Mouse (Mus musculus): ENCODE results near the gene Kmt2a. TPM values are rescaled to one million over a fixed set of nuclear protein-coding genes. Genes with fewer than 3 reads are reported as not detected.

The Kmt2a gene
- total and polyA plus RNA-seq, 2 experiments from 2014 or later = 20.0 to 28.0 TPM

DNA sequence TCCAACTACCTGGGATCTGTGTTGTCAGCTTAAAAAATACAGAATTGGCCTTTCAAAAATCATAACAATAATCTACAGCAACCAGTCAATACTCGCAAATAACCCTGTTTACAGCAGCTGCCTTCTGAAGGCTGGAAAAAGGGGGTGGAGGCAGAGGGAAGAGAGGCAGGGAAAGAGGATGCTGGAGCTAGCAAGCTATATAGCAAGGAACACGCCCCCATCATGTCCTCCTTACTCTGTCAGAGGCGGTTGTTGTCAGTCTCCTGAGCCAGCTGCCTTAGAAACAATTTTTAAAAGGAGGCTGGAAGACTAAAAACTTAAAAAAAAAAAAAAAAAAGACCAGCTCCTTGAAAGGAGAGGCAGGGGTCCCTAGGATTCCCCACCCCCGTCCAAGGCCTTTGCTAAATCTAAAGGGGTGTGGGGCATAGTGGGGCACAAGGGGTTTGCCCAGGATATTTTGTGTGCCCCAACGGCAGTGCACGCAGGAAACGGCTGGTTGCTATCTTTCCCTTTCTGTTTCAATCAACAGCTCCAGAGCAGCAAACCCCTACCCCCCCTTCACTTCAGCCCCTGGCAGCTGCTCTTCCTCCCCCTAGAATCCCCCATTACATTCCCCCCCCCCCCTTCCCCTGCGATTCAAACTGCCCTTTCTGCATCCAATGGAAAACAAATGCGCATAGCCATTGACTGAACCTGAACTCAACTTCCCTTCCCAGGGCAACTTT, 2.2 kb downstream of the Kmt2a start:
- H3K9me3 ChIP-seq (ENCODE audit: low read length) = no peaks in the 10 kb centered on the region
- H3K27ac ChIP-seq (ENCODE audit: low read depth, low read length) = peak overlapping the region; percentile 99
- no peak for DNase-seq (ENCODE audit: low spot score)
- peak overlapping the region; percentile 96 for H3K4me3 ChIP-seq (ENCODE audit: low read depth, low read length)
- peak overlapping the region; percentile 99 for H3K9ac ChIP-seq (replicated peaks; ENCODE audit: low read length, poor library complexity, severe bottlenecking)
- 12% methylated on average over 8 of the region's 9 CpGs for WGBS
- no peaks in the 10 kb centered on the region for H3K27me3 ChIP-seq (ENCODE audit: insufficient read depth, low read length)
- no peak for TF ChIP-seq CTCF (IDR thresholded peaks at IDR 0.05)
- peak overlapping the region; percentile 90 for H3K4me2 ChIP-seq (ENCODE audit: low read depth, low read length, poor library complexity, severe bottlenecking)
- no peak for ATAC-seq (ENCODE audit: low FRiP score)
- H3K4me1 ChIP-seq (ENCODE audit: insufficient read depth, low read length) = peaks cover 17% of the 10 kb centered on the region
- no peaks in the 10 kb centered on the region for H3K36me3 ChIP-seq (ENCODE audit: insufficient read depth, low read length)

- H3K9ac ChIP-seq (replicated peaks; ENCODE audit: low read length, poor library complexity, severe bottlenecking) = no peak overlapping the region
- peak overlapping the region; percentile 90 for H3K4me2 ChIP-seq (ENCODE audit: low read depth, low read length, poor library complexity, severe bottlenecking)
- 86% methylated on average over 7 of the region's 7 CpGs for WGBS
- no peak for TF ChIP-seq CTCF (IDR thresholded peaks at IDR 0.05)
- H3K9me3 ChIP-seq (ENCODE audit: low read length) = no peaks in the 10 kb centered on the region
- H3K4me3 ChIP-seq (ENCODE audit: low read depth, low read length) = no peak overlapping the region; the same call in 1 of the 2 replicates
- H3K27me3 ChIP-seq (ENCODE audit: insufficient read depth, low read length) = no peaks in the 10 kb centered on the region
- no peaks in the 10 kb centered on the region for H3K36me3 ChIP-seq (ENCODE audit: insufficient read depth, low read length)
- peaks cover 17% of the 10 kb centered on the region for H3K4me1 ChIP-seq (ENCODE audit: insufficient read depth, low read length)
- ATAC-seq (ENCODE audit: low FRiP score) = no peak
- H3K27ac ChIP-seq (ENCODE audit: low read depth, low read length) = no peak overlapping the region
- DNase-seq (ENCODE audit: low spot score) = no peak
Observed at GRCm38 (mm10) chr9:44877686-44878085, 3.4 kb downstream of the Kmt2a start.

- Histone ChIP-seq H3K27me3 (ENCODE audit: insufficient read depth, low read length) (no peaks in the 10 kb centered on the region), H3K27ac (ENCODE audit: low read depth, low read length) (no peak overlapping the region), H3K9me3 (ENCODE audit: low read length) (no peaks in the 10 kb centered on the region), H3K36me3 (ENCODE audit: insufficient read depth, low read length) (peaks cover 4% of the 10 kb centered on the region; the same call in 1 of the 2 replicates), H3K4me2 (ENCODE audit: low read depth, low read length, poor library complexity, severe bottlenecking) (peak overlapping the region; percentile 4; the same call in 1 of the 2 replicates), H3K4me1 (ENCODE audit: insufficient read depth, low read length) (peaks cover 17% of the 10 kb centered on the region), H3K9ac (replicated peaks; ENCODE audit: low read length, poor library complexity, severe bottlenecking) (no peak overlapping the region), H3K4me3 (ENCODE audit: low read depth, low read length) (no peak overlapping the region)
- TF ChIP-seq CTCF (IDR thresholded peaks at IDR 0.05) = no peak
- no peak for ATAC-seq (ENCODE audit: low FRiP score)
- no peak for DNase-seq (ENCODE audit: low spot score)
- WGBS = 45% methylated on average over 7 of the region's 7 CpGs
Observed at GRCm38 (mm10) chr9:44875476-44875875, 5.6 kb downstream of the Kmt2a start.

DNA sequence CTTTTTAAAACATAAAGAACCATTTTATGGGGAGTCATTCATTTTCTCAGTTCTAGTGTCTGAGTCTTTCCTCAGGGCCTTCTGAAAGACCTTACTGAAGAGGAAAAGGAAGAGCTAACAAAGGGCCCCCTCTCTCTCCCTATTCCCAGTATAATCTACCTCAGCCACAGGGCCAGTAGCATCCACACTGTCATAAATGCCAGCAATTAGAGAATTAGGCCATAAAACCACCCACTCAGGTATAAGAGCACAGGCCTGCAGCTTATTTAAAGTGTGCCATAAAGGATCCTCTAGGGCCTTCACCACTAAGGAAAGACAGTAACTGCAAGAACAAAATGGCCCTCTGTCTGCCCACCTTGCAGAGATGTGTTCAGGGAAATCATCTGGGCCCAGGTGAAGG, 6.9 kb downstream of the Kmt2a start:
- ATAC-seq (ENCODE audit: low FRiP score) (no peak), DNase-seq (ENCODE audit: low spot score) (no peak)
- Histone ChIP-seq H3K36me3 (ENCODE audit: insufficient read depth, low read length) (peaks cover 4% of the 10 kb centered on the region; the same call in 1 of the 2 replicates), H3K4me1 (ENCODE audit: insufficient read depth, low read length) (peaks cover 17% of the 10 kb centered on the region), H3K9ac (replicated peaks; ENCODE audit: low read length, poor library complexity, severe bottlenecking) (no peak overlapping the region), H3K27ac (ENCODE audit: low read depth, low read length) (no peak overlapping the region), H3K9me3 (ENCODE audit: low read length) (no peaks in the 10 kb centered on the region), H3K27me3 (ENCODE audit: insufficient read depth, low read length) (no peaks in the 10 kb centered on the region), H3K4me2 (ENCODE audit: low read depth, low read length, poor library complexity, severe bottlenecking) (no peak overlapping the region), H3K4me3 (ENCODE audit: low read depth, low read length) (no peak overlapping the region)
- TF ChIP-seq CTCF (IDR thresholded peaks at IDR 0.05) = no peak

- DNase-seq (ENCODE audit: low spot score) = no peak
- no peak for TF ChIP-seq CTCF (IDR thresholded peaks at IDR 0.05)
- WGBS = 63% methylated on average over 5 of the region's 5 CpGs
- H3K36me3 ChIP-seq (ENCODE audit: insufficient read depth, low read length) = peaks cover 4% of the 10 kb centered on the region; the same call in 1 of the 2 replicates
- H3K27me3 ChIP-seq (ENCODE audit: insufficient read depth, low read length) = no peaks in the 10 kb centered on the region
- H3K9ac ChIP-seq (replicated peaks; ENCODE audit: low read length, poor library complexity, severe bottlenecking) = no peak overlapping the region
- ATAC-seq (ENCODE audit: low FRiP score) = no peak
- peaks cover 13% of the 10 kb centered on the region for H3K4me1 ChIP-seq (ENCODE audit: insufficient read depth, low read length)
- no peak overlapping the region for H3K27ac ChIP-seq (ENCODE audit: low read depth, low read length)
- no peak overlapping the region for H3K4me3 ChIP-seq (ENCODE audit: low read depth, low read length)
- H3K9me3 ChIP-seq (ENCODE audit: low read length) = no peaks in the 10 kb centered on the region
- H3K4me2 ChIP-seq (ENCODE audit: low read depth, low read length, poor library complexity, severe bottlenecking) = no peak overlapping the region
Observed at GRCm38 (mm10) chr9:44873665-44874064, 7.4 kb downstream of the Kmt2a start.

- Histone ChIP-seq H3K4me1 (ENCODE audit: insufficient read depth, low read length) (no peaks in the 10 kb centered on the region), H3K9ac (replicated peaks; ENCODE audit: low read length, poor library complexity, severe bottlenecking) (no peak overlapping the region), H3K4me3 (ENCODE audit: low read depth, low read length) (no peak overlapping the region), H3K27ac (ENCODE audit: low read depth, low read length) (no peak overlapping the region), H3K27me3 (ENCODE audit: insufficient read depth, low read length) (no peaks in the 10 kb centered on the region), H3K4me2 (ENCODE audit: low read depth, low read length, poor library complexity, severe bottlenecking) (no peak overlapping the region), H3K36me3 (ENCODE audit: insufficient read depth, low read length) (peaks cover 20% of the 10 kb centered on the region), H3K9me3 (ENCODE audit: low read length) (no peaks in the 10 kb centered on the region)
- no peak for TF ChIP-seq CTCF (IDR thresholded peaks at IDR 0.05)
- DNase-seq (ENCODE audit: low spot score) (no peak), ATAC-seq (ENCODE audit: low FRiP score) (no peak)
- 79% methylated on average over 13 of the region's 13 CpGs for WGBS
Observed at GRCm38 (mm10) chr9:44868336-44869094, 12.6 kb downstream of the Kmt2a start.

Data from midbrain, postnatal 0 days (tissue).